Mouse (Mus musculus) embryonic facial prominence, embryonic 11.5 days (tissue): ENCODE measurements at regions not wholly inside any gene's neighbourhood (a gene's known extent, or its start where the extent isn't known, plus 50 kb on each side); places are given as distances from the start of the nearest gene placed in this dataset.
"Not testable (repeated sequence)": the region's sequence is repeated elsewhere in the genome, so short reads cannot be mapped to it uniquely, and the experiment has no call there.

Experiments
- ATAC-seq: fragments of 200-750 bp; cut with Nextera tagmentation; replicated peaks from 2 replicates; pipeline ENCODE4 v1.8.0; 2017; ENCODE audit warnings: low read depth; ENCODE audit not compliant: insufficient number of reproducible peaks, low FRiP score, low TSS enrichment
- DNase-seq: peaks from one replicate; pipeline ENCODE4 v3.0.0-alpha.2; 2015; ENCODE audit warnings: low spot score
- H3K27ac ChIP-seq: fragments of 300-500 bp; sonication (generic); replicated peaks from 2 replicates; pipeline ENCODE4 v1.5.1; 2014; ENCODE audit warnings: mild to moderate bottlenecking, low read depth, low read length, control low read depth
- H3K27me3 ChIP-seq: fragments of 300-500 bp; sonication (generic); 2 replicates; pipeline ENCODE4 v1.6.1; 2014; ENCODE audit warnings: mild to moderate bottlenecking, low read length, moderate library complexity, mixed read lengths; ENCODE audit not compliant: control insufficient read depth, insufficient read depth
- H3K36me3 ChIP-seq: fragments of 300-500 bp; sonication (generic); replicated peaks from 2 replicates; pipeline ENCODE4 v1.6.1; 2014; ENCODE audit warnings: low read depth, mild to moderate bottlenecking, low read length, moderate library complexity, mixed read lengths; ENCODE audit not compliant: control insufficient read depth, insufficient read depth
- H3K4me1 ChIP-seq: fragments of 300-500 bp; sonication (generic); 2 replicates; pipeline ENCODE4 v1.6.1; 2014; ENCODE audit warnings: low read length, mixed read lengths; ENCODE audit not compliant: control insufficient read depth, insufficient read depth
- H3K4me2 ChIP-seq: fragments of 300-500 bp; sonication (generic); 2 replicates; pipeline ENCODE4 v1.6.1; 2014; ENCODE audit warnings: low read depth, mild to moderate bottlenecking, control low read depth, low read length, moderate library complexity
- H3K4me3 ChIP-seq: fragments of 300-500 bp; sonication (generic); 2 replicates; pipeline ENCODE4 v1.5.1; 2014; ENCODE audit warnings: low read depth, low read length, control low read depth
- H3K9ac ChIP-seq: fragments of 300-500 bp; sonication (generic); replicated peaks from 2 replicates; pipeline ENCODE4 v1.6.1; 2014; ENCODE audit warnings: mild to moderate bottlenecking, control low read depth, low read length
- H3K9me3 ChIP-seq: fragments of 300-500 bp; sonication (generic); replicated peaks from 2 replicates; pipeline ENCODE4 v1.6.1; 2016; ENCODE audit warnings: mild to moderate bottlenecking, low read length, inconsistent platforms, mixed read lengths; ENCODE audit not compliant: control insufficient read depth
- WGBS: fragments of 180-500 bp; shearing (Covaris S2); extraction: QIAGEN DNeasy Blood & Tissue Kit; methylation state at CpG from one replicate; pipeline ENCODE4 v1.1.7; 2014; 5-methylcytosine and 5-hydroxymethylcytosine counted together

DNA sequence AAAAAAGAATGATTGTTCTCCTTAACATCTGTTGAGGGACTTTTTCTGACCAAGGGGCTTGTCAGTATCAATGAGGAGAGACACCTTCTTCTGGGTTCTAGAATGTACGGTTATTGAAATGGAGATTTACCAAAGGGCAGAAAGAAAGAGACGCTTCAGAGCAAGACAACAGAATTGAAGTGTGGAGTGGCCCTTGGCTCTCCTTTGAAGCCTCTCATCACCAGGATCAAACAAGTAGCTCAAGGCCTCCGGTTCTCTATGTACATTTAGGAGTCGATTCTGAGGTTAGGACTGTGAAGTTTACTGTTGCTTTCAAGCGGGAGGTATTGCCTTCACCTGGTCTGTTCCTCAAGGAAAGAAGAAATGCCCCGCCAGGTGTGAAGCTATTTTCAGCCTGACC lies 53.2 kb upstream of the Jarid2 start:
- Histone ChIP-seq H3K36me3 (no peaks in the 10 kb centered on the region), H3K27me3 (no peaks in the 10 kb centered on the region), H3K4me3 (no peak overlapping the region), H3K9ac (no peak overlapping the region), H3K4me2 (no peak overlapping the region), H3K27ac (no peak overlapping the region), H3K9me3 (no peaks in the 10 kb centered on the region), H3K4me1 (peaks cover 3% of the 10 kb centered on the region; the same call in 1 of the 2 replicates)
- DNase-seq, result no peak
- WGBS, result 89% methylated on average over 6 of the region's 6 CpGs
- no peak for ATAC-seq

DNA sequence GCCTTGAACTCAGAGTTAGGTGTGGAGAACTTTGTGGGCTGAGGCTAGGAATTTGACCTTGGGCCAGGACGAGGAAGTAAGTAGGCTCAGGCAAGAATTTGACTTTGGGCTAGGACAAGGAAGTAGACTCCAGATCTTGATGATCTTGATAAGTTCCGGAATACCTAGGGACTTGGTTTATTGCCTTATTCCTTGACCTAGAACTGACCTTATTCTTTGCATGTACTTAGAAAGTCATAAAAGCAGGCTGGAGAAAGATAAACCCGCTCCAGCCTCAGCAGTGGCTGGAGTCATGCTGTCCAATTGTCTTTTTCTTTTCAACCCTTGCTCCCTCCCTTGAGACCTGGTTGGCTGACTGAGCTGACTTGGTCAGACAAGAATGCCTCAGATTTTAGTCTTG lies 51.2 kb upstream of the Jarid2 start:
- H3K9me3 ChIP-seq, result no peaks in the 10 kb centered on the region
- H3K4me3 ChIP-seq, result no peak overlapping the region
- no peak for ATAC-seq
- no peak for DNase-seq
- H3K36me3 ChIP-seq, result no peaks in the 10 kb centered on the region
- H3K27me3 ChIP-seq, result no peaks in the 10 kb centered on the region
- peaks cover 3% of the 10 kb centered on the region; the same call in 1 of the 2 replicates for H3K4me1 ChIP-seq
- H3K27ac ChIP-seq, result no peak overlapping the region
- WGBS, result 76% methylated on average over 3 of the region's 3 CpGs
- no peak overlapping the region for H3K9ac ChIP-seq
- no peak overlapping the region for H3K4me2 ChIP-seq

- not testable (repeated sequence) for H3K4me1 ChIP-seq
Measured at GRCm38 (mm10) chr13:44679457-44679856, 49.8 kb upstream of the Jarid2 start.

More at GRCm38 (mm10) chr13:44679457-44679856, 49.8 kb upstream of the Jarid2 start:
- DNase-seq, H3K4me2 ChIP-seq, H3K36me3 ChIP-seq, H3K9me3 ChIP-seq, ATAC-seq, H3K27me3 ChIP-seq, H3K4me3 ChIP-seq, H3K9ac ChIP-seq, H3K27ac ChIP-seq: not testable (repeated sequence)
- 87% methylated on average over 7 of the region's 7 CpGs for WGBS
